Mouse (Mus musculus) liver, adult 2 months (tissue): ENCODE data around the gene Olfr1222.

Experiments
- CTCF ChIP-seq: fragments of 200-500 bp; IDR thresholded peaks from 2 replicates; pipeline ENCODE4 v1.5.1; 2011; ENCODE audit warnings: low read depth, low read length, control low read depth
- POLR2A ChIP-seq: fragments of 200-500 bp; IDR thresholded peaks from 2 replicates; pipeline ENCODE4 v1.6.1; 2011; ENCODE audit warnings: low read length, control low read depth; ENCODE audit not compliant: insufficient read depth; ENCODE audit errors: extremely low read depth

DNA sequence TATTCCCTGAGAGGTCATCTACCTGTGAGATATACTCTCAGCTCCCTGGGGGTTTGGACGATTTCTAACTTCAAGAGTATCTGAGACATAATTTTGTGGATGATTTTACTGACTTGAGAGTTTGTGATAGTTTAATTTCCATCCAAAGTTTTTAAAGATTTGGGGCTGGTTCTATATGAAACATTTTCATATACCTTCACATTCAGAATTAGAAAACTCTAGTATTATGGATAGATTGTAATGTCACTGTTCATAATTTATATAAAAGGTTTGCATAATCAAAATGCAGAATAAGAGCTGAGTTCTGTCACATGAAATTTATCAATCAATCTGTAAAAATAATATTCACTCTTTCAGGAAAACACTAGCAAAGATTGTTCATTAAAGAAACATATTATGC is 18.6 kb upstream of the Olfr1222 start, which contains the start of gene Olfr1223:
- no peak for TF ChIP-seq CTCF
- TF ChIP-seq POLR2A: no peak
